Mouse (Mus musculus): ENCODE measurements around the gene Efnb3. TPM values are rescaled to one million over a fixed set of nuclear protein-coding genes. Genes with fewer than 3 reads are reported as not detected.

The Efnb3 gene
- polyA plus RNA-seq, 1 experiment from 2014 or later: 19.0 TPM

GRCm38 (mm10) chr11:69560896-69561854, 1.2 kb upstream of the Efnb3 start:
- peaks cover 62% of the 10 kb centered on the region for H3K4me1 ChIP-seq (ENCODE audit: control insufficient read depth, insufficient read depth, low read length)
- peak overlapping the region; percentile 99 for H3K27ac ChIP-seq (ENCODE audit: low read depth, low read length)
- peaks cover 2% of the 10 kb centered on the region; the same call in 1 of the 2 replicates for H3K36me3 ChIP-seq (ENCODE audit: control insufficient read depth, insufficient read depth, low read length)
- peak overlapping the region; percentile 54; the same call in 1 of the 2 replicates for H3K9ac ChIP-seq (ENCODE audit: low read depth, low read length)
- ATAC-seq (replicated peaks; ENCODE audit: insufficient number of reproducible peaks, low FRiP score, low TSS enrichment): no peak
- peak overlapping the region; percentile 74; the same call in 1 of the 2 replicates for H3K4me3 ChIP-seq (ENCODE audit: low read depth, low read length)
- H3K9me3 ChIP-seq (replicated peaks; ENCODE audit: control insufficient read depth, low read length): no peaks in the 10 kb centered on the region
- peak overlapping the region; percentile 98 for H3K4me2 ChIP-seq
- peaks cover 6% of the 10 kb centered on the region; the same call in 1 of the 2 replicates for H3K27me3 ChIP-seq (ENCODE audit: control insufficient read depth, insufficient read depth, low read length)
- 21% methylated on average over 16 of the region's 16 CpGs for WGBS (ENCODE audit: insufficient replicate concordance)

GRCm38 (mm10) chr11:69559183-69559582, 822 bp downstream of the Efnb3 start:
- H3K4me3 ChIP-seq (ENCODE audit: low read depth, low read length): peak overlapping the region; percentile 74
- WGBS (ENCODE audit: insufficient replicate concordance): 5% methylated on average over 5 of the region's 5 CpGs
- peak overlapping the region; percentile 99 for H3K27ac ChIP-seq (ENCODE audit: low read depth, low read length)
- no peaks in the 10 kb centered on the region for H3K9me3 ChIP-seq (replicated peaks; ENCODE audit: control insufficient read depth, low read length)
- H3K27me3 ChIP-seq (ENCODE audit: control insufficient read depth, insufficient read depth, low read length): peaks cover 6% of the 10 kb centered on the region; the same call in 1 of the 2 replicates
- H3K36me3 ChIP-seq (ENCODE audit: control insufficient read depth, insufficient read depth, low read length): peaks cover 2% of the 10 kb centered on the region; the same call in 1 of the 2 replicates
- peaks cover 62% of the 10 kb centered on the region for H3K4me1 ChIP-seq (ENCODE audit: control insufficient read depth, insufficient read depth, low read length)
- H3K9ac ChIP-seq (ENCODE audit: low read depth, low read length): peak overlapping the region; percentile 91
- peak overlapping the region; percentile 98 for H3K4me2 ChIP-seq
- peak; percentile 47 for ATAC-seq (replicated peaks; ENCODE audit: insufficient number of reproducible peaks, low FRiP score, low TSS enrichment)

DNA sequence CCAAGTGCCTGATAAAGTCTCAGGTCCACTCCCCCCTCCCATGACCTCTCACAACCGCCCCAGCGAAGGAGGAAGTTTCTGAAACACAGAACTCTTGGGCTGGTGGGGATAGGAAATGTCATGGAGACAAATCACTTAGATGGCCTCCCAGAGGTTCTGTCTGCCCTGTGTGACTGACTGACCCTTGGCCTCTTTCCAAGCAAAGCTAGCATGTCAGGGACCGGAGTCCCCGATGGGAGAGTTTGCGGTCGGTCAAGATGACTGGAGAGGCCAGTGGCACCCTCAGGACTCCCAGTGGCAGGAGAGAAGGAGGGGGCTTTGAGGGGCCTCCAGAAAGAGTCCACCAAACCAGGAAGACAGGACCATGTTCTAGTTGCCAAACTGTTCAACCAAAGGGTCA, 1.2 kb downstream of the Efnb3 start:
- H3K4me2 ChIP-seq: peak overlapping the region; percentile 98
- peaks cover 6% of the 10 kb centered on the region; the same call in 1 of the 2 replicates for H3K27me3 ChIP-seq (ENCODE audit: control insufficient read depth, insufficient read depth, low read length)
- no peak for ATAC-seq (replicated peaks; ENCODE audit: insufficient number of reproducible peaks, low FRiP score, low TSS enrichment)
- WGBS (ENCODE audit: insufficient replicate concordance): 12% methylated on average over 6 of the region's 6 CpGs
- peaks cover 2% of the 10 kb centered on the region; the same call in 1 of the 2 replicates for H3K36me3 ChIP-seq (ENCODE audit: control insufficient read depth, insufficient read depth, low read length)
- peak overlapping the region; percentile 99 for H3K27ac ChIP-seq (ENCODE audit: low read depth, low read length)
- H3K4me1 ChIP-seq (ENCODE audit: control insufficient read depth, insufficient read depth, low read length): peaks cover 59% of the 10 kb centered on the region
- no peaks in the 10 kb centered on the region for H3K9me3 ChIP-seq (replicated peaks; ENCODE audit: control insufficient read depth, low read length)
- peak overlapping the region; percentile 91 for H3K9ac ChIP-seq (ENCODE audit: low read depth, low read length)
- peak overlapping the region; percentile 74 for H3K4me3 ChIP-seq (ENCODE audit: low read depth, low read length)

GRCm38 (mm10) chr11:69557381-69557958, 2.5 kb downstream of the Efnb3 start:
- Histone ChIP-seq H3K27ac (ENCODE audit: low read depth, low read length) (no peak overlapping the region), H3K4me2 (peak overlapping the region; percentile 98), H3K9ac (ENCODE audit: low read depth, low read length) (no peak overlapping the region), H3K27me3 (ENCODE audit: control insufficient read depth, insufficient read depth, low read length) (peaks cover 6% of the 10 kb centered on the region; the same call in 1 of the 2 replicates), H3K9me3 (replicated peaks; ENCODE audit: control insufficient read depth, low read length) (no peaks in the 10 kb centered on the region), H3K36me3 (ENCODE audit: control insufficient read depth, insufficient read depth, low read length) (no peaks in the 10 kb centered on the region), H3K4me1 (ENCODE audit: control insufficient read depth, insufficient read depth, low read length) (peaks cover 49% of the 10 kb centered on the region), H3K4me3 (ENCODE audit: low read depth, low read length) (peak overlapping the region; percentile 74; the same call in 1 of the 2 replicates)
- no peak for ATAC-seq (replicated peaks; ENCODE audit: insufficient number of reproducible peaks, low FRiP score, low TSS enrichment)
- 30% methylated on average over 14 of the region's 14 CpGs for WGBS (ENCODE audit: insufficient replicate concordance)

DNA sequence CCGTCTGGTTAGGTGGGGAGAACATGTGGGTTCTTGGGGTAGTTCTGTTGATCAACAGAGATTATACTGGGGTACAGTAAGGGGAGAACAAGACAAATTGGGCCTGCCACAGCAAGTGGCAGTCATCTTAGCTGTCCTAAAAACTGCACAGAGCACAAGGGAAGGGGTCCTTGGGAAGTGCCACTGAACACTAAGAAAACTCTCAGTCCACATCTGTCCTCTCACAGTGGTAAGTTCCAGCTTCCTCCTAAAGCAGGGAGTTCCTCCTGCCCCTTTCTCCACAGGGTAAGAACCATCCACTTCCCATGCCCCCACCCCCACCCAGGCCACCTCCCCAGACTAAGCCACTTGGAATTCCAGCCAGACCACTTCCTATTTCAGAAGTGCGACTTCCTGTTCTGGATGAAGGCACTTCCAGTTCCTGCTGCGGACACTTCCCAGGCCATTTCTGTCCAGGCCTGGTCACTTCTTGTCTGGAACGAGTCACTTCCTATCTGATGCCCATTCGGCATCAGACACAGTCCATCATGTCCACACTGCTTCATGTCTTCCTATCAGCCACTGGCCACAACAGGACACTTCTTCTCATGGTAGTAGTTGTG, 5.4 kb downstream of the Efnb3 start:
- H3K27me3 ChIP-seq (ENCODE audit: control insufficient read depth, insufficient read depth, low read length): 0 out of 2 replicates have a peak, but pooled peaks cover 6% of the 10 kb centered on the region
- 65% methylated on average over 5 of the region's 5 CpGs for WGBS (ENCODE audit: insufficient replicate concordance)
- no peak overlapping the region for H3K27ac ChIP-seq (ENCODE audit: low read depth, low read length)
- no peak overlapping the region for H3K4me2 ChIP-seq
- no peaks in the 10 kb centered on the region for H3K9me3 ChIP-seq (replicated peaks; ENCODE audit: control insufficient read depth, low read length)
- no peak for ATAC-seq (replicated peaks; ENCODE audit: insufficient number of reproducible peaks, low FRiP score, low TSS enrichment)
- H3K4me1 ChIP-seq (ENCODE audit: control insufficient read depth, insufficient read depth, low read length): peaks cover 24% of the 10 kb centered on the region
- no peaks in the 10 kb centered on the region for H3K36me3 ChIP-seq (ENCODE audit: control insufficient read depth, insufficient read depth, low read length)
- no peak overlapping the region for H3K4me3 ChIP-seq (ENCODE audit: low read depth, low read length)
- no peak overlapping the region for H3K9ac ChIP-seq (ENCODE audit: low read depth, low read length)

DNA sequence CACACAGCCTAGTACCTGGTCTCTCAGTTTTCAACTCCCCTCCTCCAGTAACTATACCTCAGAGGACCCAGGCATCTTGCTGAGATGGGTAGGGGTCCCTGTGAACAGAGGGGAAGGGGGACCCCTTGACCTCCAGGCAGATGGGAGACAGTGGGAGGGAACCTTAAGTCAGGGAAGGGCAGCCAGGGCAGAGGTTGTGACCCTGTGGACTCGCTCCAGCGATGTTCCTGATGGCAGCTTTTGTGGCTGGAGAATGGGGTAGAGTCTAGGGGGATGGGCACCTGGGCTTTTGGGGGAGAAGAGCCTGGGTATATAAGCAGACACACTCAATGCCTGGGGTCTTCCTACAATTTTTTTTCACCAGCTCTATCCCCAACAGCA, 6.7 kb downstream of the Efnb3 start:
- H3K36me3 ChIP-seq (ENCODE audit: control insufficient read depth, insufficient read depth, low read length): no peaks in the 10 kb centered on the region
- H3K27ac ChIP-seq (ENCODE audit: low read depth, low read length): no peak overlapping the region
- H3K4me3 ChIP-seq (ENCODE audit: low read depth, low read length): no peak overlapping the region
- H3K9ac ChIP-seq (ENCODE audit: low read depth, low read length): 0 out of 2 replicates have a peak overlapping the region, but pooled peaks have one; percentile 12
- no peak for ATAC-seq (replicated peaks; ENCODE audit: insufficient number of reproducible peaks, low FRiP score, low TSS enrichment)
- no peak overlapping the region for H3K4me2 ChIP-seq
- peaks cover 14% of the 10 kb centered on the region for H3K4me1 ChIP-seq (ENCODE audit: control insufficient read depth, insufficient read depth, low read length)
- H3K27me3 ChIP-seq (ENCODE audit: control insufficient read depth, insufficient read depth, low read length): peaks cover 18% of the 10 kb centered on the region
- no peaks in the 10 kb centered on the region for H3K9me3 ChIP-seq (replicated peaks; ENCODE audit: control insufficient read depth, low read length)
- 40% methylated on average over 2 of the region's 2 CpGs for whole genome bisulfite sequencing (ENCODE audit: insufficient replicate concordance)

DNA sequence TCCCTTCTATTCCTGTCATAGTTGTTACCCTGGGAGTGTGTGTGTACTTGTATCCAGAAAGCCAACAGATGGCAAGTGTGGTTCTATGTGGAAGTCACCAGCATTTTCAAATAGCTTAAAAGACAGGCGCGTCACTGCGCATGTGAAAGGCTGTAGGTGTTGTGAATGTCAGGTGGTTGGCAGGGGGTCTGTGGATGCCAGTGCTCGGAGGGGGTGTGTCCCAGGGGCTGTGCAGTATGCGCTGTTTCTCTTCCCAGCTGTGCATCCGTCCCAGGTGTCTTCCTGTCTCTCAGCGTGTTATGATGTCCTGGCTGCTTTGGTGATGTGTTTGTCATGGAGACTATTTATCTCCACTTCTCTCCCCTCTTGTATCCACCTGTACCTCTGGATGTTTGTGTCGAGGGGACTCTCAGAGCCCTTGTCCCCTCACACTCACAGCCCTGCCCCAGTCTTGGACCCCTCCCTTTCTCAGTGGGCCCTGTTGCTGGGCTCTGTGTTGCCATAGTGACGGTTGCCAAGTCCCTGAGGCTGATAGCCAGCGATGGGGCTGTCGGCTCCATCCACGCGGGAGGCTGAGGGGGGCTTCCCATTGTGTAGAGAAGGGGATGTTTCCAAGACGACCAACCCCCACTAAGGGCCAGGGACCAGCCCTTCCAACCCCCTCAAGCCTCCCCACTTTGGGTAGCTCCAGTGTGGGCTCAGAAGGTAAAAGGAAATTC, 7.2 kb downstream of the Efnb3 start:
- ATAC-seq (replicated peaks; ENCODE audit: insufficient number of reproducible peaks, low FRiP score, low TSS enrichment): no peak
- H3K4me1 ChIP-seq (ENCODE audit: control insufficient read depth, insufficient read depth, low read length): peaks cover 9% of the 10 kb centered on the region
- 30% methylated on average over 14 of the region's 14 CpGs for WGBS (ENCODE audit: insufficient replicate concordance)
- peaks cover 21% of the 10 kb centered on the region for H3K27me3 ChIP-seq (ENCODE audit: control insufficient read depth, insufficient read depth, low read length)
- H3K4me2 ChIP-seq: no peak overlapping the region
- H3K27ac ChIP-seq (ENCODE audit: low read depth, low read length): no peak overlapping the region
- no peaks in the 10 kb centered on the region for H3K36me3 ChIP-seq (ENCODE audit: control insufficient read depth, insufficient read depth, low read length)
- no peaks in the 10 kb centered on the region for H3K9me3 ChIP-seq (replicated peaks; ENCODE audit: control insufficient read depth, low read length)
- 0 out of 2 replicates have a peak overlapping the region, but pooled peaks have one; percentile 12 for H3K9ac ChIP-seq (ENCODE audit: low read depth, low read length)
- no peak overlapping the region for H3K4me3 ChIP-seq (ENCODE audit: low read depth, low read length)

DNA sequence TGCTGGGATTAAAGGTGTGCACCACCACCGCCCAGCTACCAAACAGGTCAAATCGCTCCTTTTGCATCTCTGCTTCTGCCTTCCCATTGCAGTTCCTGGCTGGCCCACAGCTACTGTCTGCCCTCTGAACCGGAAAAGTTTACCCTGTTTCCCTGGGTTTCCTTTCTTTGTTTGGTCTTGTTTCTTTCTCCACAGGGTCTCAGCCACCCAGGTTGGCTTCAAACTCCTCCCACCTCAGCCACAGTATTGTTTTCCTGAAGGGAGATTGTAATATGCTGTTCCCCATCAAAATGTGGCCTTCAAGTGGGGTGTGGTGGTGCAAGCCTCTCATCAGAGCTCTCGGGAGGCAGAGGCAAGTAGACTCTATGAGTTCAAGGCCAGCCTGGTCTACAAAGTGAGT, 8.7 kb downstream of the Efnb3 start:
- Histone ChIP-seq H3K4me3 (ENCODE audit: low read depth, low read length) (no peak overlapping the region), H3K27ac (ENCODE audit: low read depth, low read length) (no peak overlapping the region)

More for the DNA sequence above, 8.7 kb downstream of the Efnb3 start:
- no peak overlapping the region for H3K9ac ChIP-seq (ENCODE audit: low read depth, low read length)
- H3K27me3 ChIP-seq (ENCODE audit: control insufficient read depth, insufficient read depth, low read length): peaks cover 23% of the 10 kb centered on the region
- ATAC-seq (replicated peaks; ENCODE audit: insufficient number of reproducible peaks, low FRiP score, low TSS enrichment): no peak
- 75% methylated on average over 4 of the region's 4 CpGs for WGBS (ENCODE audit: insufficient replicate concordance)
- no peaks in the 10 kb centered on the region for H3K36me3 ChIP-seq (ENCODE audit: control insufficient read depth, insufficient read depth, low read length)
- peaks cover 8% of the 10 kb centered on the region; the same call in 1 of the 2 replicates for H3K4me1 ChIP-seq (ENCODE audit: control insufficient read depth, insufficient read depth, low read length)
- no peaks in the 10 kb centered on the region for H3K9me3 ChIP-seq (replicated peaks; ENCODE audit: control insufficient read depth, low read length)
- no peak overlapping the region for H3K4me2 ChIP-seq
